Mouse (Mus musculus): ENCODE results near the gene Htr2c.
A peak's percentile ranks its signal among the peaks of the same experiment; 100 is the strongest.

Gene Htr2c

DNA sequence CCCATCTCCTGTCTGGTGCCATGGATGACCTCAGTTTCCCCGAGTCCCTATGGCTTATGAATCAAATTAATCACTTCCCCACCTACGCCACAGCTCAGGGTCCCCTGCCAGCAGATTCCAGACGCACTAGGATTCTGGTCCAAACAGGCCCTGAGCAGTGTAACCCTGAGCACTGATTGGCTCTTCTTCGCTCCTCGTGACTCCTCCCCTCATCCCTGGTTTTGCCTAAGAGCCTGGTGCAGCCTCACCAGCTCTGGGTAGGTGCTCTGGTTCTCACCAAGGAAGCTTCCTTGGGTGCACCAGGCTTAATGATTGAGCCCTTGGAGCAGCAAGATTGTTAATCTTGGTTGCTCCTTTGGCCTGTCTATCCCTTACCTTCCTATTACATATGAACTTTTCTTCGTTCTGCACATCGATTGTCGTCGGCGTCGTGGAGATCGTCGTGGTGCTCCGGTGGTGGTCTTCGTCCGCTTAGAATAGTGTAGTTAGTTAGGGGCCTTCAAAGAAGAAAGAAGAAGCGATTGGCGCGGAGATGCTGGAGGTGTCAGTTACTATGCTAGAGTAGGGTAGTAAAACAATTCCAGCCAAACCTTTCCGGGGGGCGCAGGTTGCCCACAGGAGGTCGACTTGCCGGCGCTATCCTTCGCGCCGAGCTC lies at the start of gene Htr2c:
Gene Htr2c, plus strand, starts transcription at position 256 of the 656 bp plus-strand sequence.
- no peak for DNase-seq

- DNase-seq: no peak
Observed at GRCm38 (mm10) chrX:146928251-146928650, 34.1 kb upstream of the Htr2c start.

DNA sequence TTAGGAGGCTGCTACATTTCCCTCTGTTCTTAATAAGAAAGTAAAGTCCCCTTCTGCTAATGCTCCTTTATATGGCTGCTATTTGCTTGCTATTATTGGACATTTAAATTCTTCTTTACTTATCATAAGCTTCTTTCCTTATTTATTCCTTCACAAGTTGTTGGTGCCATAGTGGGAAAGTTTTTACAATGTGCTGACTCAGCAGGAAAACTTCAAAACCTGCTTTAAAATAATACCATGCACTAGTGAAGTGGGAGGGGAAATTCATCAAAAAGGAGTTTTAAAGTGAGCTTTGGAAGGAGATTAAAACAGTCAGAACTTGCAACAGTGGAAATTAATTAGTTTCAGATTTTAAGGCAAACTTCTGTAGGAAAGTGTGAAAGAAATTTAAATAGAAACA lies 26.0 kb upstream of the Htr2c start:
- DNase-seq: no peak

- no peak for DNase-seq
Observed at GRCm38 (mm10) chrX:146946216-146946886, 16.0 kb upstream of the Htr2c start.

GRCm38 (mm10) chrX:146946996-146947395 lies 15.3 kb upstream of the Htr2c start:
- no peak for DNase-seq

- no peak for DNase-seq
Observed at GRCm38 (mm10) chrX:146958608-146959007, 3.7 kb upstream of the Htr2c start.

- DNase-seq: no peak
Observed at GRCm38 (mm10) chrX:146959960-146960359, 2.4 kb upstream of the Htr2c start.

DNA sequence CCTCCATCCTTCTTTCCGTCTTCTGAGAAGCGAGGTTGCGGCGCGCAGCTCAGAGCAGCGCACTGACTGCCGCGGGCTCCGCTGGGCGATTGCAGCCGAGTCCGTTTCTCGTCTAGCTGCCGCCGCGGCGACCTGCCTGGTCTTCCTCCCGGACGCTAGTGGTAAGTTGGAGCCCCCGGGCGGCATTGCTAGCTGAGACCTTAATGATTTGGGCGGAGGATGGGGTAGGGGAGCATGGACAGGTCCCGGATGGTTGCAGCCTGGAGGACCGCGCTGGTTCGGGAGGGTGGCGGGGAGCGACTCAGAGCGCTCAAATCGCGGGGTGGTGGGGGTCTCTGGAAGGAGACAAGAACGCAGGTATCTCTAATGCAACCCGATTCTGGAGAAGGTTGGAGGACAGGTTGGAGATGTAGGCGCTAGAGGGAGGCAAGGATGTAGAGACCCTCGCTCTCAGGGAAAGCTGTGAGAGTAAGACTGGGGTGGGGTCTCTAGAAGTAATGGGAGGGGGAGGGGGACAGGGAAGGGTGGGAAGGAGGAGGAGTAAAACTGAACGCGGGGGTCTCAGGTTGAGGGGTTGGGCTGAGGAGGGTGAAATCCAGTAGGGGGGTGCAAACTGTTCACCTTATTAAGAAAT lies 718 bp downstream of the Htr2c start:
- DNase-seq: no peak

DNA sequence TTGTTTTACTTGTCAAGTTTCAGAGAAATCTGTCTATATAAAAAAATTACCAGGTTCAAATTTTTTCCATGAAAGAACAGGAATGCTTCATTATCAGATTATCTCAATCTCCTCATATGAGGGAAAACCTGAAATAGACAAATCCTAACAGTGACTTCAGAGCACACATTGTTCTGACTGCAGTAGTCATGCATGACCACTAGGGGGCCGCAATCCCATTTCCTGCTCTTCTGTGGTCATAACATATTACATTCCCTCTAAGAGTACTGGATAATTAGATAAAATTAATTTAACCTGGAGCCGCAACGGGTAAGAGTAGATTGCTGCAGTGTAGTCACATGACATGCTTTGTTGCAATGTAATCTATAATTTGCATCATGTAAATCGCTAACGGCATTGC lies 17.6 kb downstream of the Htr2c start:
- DNase-seq: peak; percentile 0

DNA sequence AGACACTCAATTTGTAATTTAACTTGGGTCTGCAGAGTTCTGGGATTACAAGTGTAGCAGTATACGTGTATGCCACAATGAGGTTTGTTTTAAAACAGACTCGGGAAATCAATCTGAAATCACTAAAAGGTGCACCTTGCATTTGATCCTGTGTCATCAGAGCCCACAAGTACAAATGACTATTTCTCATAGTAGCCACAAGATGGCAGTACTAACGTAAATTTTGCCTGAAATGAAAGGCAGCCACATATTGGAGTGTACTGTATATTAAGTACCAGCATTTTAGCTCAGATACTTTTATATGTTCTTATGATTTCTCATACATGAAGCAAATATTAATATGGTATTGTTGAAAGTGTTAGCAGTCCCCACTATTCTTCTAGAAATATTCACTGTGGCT lies 93.4 kb downstream of the Htr2c start:
- DNase-seq: peak; percentile 2

DNA sequence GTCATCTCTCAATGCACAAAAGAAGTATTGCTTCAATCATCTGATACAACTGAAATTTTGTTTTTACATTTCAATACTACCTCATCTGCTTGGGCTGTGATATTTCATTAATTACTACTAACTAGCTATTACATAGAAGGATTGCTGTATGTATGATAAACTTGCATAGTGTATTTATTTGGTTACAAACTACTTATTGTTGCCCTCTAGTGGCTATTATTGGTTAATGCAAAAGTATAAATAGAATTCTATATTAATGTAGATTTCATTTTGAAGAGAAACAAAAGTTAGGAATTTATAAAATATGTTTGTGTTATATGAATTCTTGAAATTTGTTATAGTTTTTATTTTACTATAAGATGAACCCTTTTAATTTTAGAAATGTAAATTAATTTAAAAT lies 109.3 kb downstream of the Htr2c start:
- no peak for DNase-seq

- DNase-seq: peak; percentile 3
Observed at GRCm38 (mm10) chrX:147119155-147119554, 156.8 kb downstream of the Htr2c start.

GRCm38 (mm10) chrX:147215251-147215650 lies 252.9 kb downstream of the Htr2c start:
- DNase-seq: no peak

DNA sequence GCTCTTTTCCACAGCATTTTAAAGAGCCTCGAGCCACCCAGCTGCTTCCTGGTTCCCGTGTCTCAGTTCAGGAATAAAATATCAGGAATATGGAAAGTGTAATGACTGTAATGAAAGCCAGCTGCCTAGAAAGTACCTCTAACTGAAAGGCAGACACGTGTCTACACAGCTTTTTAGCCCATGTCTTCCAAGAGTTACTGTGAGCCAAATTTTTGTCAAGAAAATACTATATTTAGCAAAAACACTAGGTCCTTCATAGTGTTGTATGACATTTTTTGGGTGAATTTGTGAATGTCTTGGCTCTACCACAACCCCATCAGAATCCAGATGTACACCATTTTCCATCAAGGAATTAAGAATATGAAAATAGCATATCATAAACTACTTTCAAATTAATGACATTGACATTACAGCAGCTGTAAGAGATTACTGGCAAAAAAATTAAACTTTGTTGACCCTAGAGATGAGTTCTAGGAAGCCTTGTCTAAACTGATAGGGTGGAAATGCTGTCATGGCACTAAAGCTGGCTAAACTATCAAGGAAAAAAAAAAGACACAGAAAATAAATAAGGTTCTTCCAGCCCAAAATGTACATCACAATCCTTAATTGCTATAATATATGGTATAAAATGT lies 255.2 kb downstream of the Htr2c start:
- DNase-seq: no peak

DNA sequence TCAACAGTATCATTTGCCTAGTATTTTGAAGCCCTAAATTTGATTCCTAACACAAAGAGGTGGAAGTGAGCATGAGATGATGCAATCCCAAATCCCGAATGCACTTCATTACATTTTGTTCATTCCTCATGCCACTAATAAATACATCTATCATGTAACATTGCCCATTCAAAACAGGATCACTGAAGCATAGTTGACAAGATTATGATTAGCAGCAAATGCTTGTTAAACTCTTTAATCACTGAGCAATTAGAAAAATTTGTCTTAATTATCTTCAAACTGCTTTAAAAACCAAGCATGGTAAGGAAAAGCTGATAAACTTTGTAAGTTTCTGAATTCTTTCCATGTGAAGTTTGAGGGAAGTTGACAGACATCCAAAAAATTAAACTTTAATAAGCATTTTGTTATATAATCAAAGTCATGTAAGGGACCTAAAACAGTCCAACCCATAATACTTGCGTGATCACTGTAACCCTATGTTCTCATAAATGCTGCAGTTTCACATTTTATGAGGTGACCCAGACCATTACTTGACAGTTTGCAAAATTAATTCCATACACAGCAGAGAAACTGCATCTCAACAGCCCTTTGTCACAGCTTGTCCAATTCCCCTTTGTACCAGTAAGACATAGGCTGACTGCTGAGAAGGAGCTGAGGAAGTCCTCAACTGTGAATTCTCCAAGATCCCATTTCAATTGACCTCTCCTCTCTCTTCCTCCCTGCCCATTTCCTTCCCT lies 276.7 kb downstream of the Htr2c start:
- no peak for DNase-seq

Data from kidney, adult 9 months (tissue).